Mouse (Mus musculus) thymus, postnatal 36 days (tissue): ENCODE data around the gene 3110009E18Rik.
A peak's percentile ranks its signal among the peaks of the same experiment; 100 is the strongest.

Experiments used
- DNase-seq, 2 experiments: peaks; one replicate each; pipeline ENCODE4 v3.0.0; 2022; ENCODE audit warnings: mixed read lengths in 2 of 2

The 3110009E18Rik gene

GRCm38 (mm10) chr1:120120969-120121811 lies at the start of gene 3110009E18Rik, which contains the start of gene Dbi:
TSS of gene 3110009E18Rik (plus strand) at chr1:120121187.
TSS of gene Dbi (minus strand) at chr1:120121078.
- peak; percentile 95 to 97 for DNase-seq

- DNase-seq: no peak
Measured at GRCm38 (mm10) chr1:120072900-120073299, 48.1 kb upstream of the 3110009E18Rik start.

- DNase-seq: peak in 1 of 2 experiments; percentile 15
Measured at GRCm38 (mm10) chr1:120073519-120074306, 47.3 kb upstream of the 3110009E18Rik start, which contains the start of gene Tmem37. TSS of gene Tmem37 (minus strand) at chr1:120074074.

GRCm38 (mm10) chr1:120074307-120074702 lies 46.7 kb upstream of the 3110009E18Rik start:
- DNase-seq: no peak

GRCm38 (mm10) chr1:120074931-120075330 lies 46.1 kb upstream of the 3110009E18Rik start:
- DNase-seq: no peak

- DNase-seq: no peak
Measured at GRCm38 (mm10) chr1:120075507-120075906, 45.5 kb upstream of the 3110009E18Rik start.

GRCm38 (mm10) chr1:120077746-120078410 lies 43.1 kb upstream of the 3110009E18Rik start:
- no peak for DNase-seq

GRCm38 (mm10) chr1:120080632-120081031 lies 40.4 kb upstream of the 3110009E18Rik start:
- no peak for DNase-seq

- no peak for DNase-seq
Measured at GRCm38 (mm10) chr1:120082957-120083585, 37.9 kb upstream of the 3110009E18Rik start.

- no peak for DNase-seq
Measured at GRCm38 (mm10) chr1:120083921-120084517, 37.0 kb upstream of the 3110009E18Rik start.

GRCm38 (mm10) chr1:120085696-120086095 lies 35.3 kb upstream of the 3110009E18Rik start:
- no peak for DNase-seq

- no peak for DNase-seq
Measured at GRCm38 (mm10) chr1:120086644-120087043, 34.3 kb upstream of the 3110009E18Rik start.

GRCm38 (mm10) chr1:120089180-120089579 lies 31.8 kb upstream of the 3110009E18Rik start:
- DNase-seq: no peak

- no peak for DNase-seq
Measured at GRCm38 (mm10) chr1:120090880-120091570, 30.0 kb upstream of the 3110009E18Rik start.

GRCm38 (mm10) chr1:120093482-120094134 lies 27.4 kb upstream of the 3110009E18Rik start:
- DNase-seq: peak; percentile 68 to 73

GRCm38 (mm10) chr1:120094920-120095319 lies 26.1 kb upstream of the 3110009E18Rik start:
- no peak for DNase-seq

GRCm38 (mm10) chr1:120098327-120098726 lies 22.7 kb upstream of the 3110009E18Rik start:
- peak; percentile 44 to 54 for DNase-seq

- no peak for DNase-seq
Measured at GRCm38 (mm10) chr1:120099483-120099882, 21.5 kb upstream of the 3110009E18Rik start.

- DNase-seq: no peak
Measured at GRCm38 (mm10) chr1:120100456-120101226, 20.3 kb upstream of the 3110009E18Rik start.

- DNase-seq: no peak
Measured at GRCm38 (mm10) chr1:120101227-120101609, 19.8 kb upstream of the 3110009E18Rik start.
